Mouse (Mus musculus) lung, postnatal 10 days (tissue): ENCODE measurements around the gene Abhd10.

ENCODE experiments used
- DNase-seq: peaks from one replicate; pipeline ENCODE4 v3.0.0; 2021

Abhd10 gene

GRCm38 (mm10) chr16:45742615-45743476 is at the start of gene Abhd10:
TSS of gene Abhd10 (minus strand) at chr16:45742955.
- peak; percentile 97 for DNase-seq

- no peak for DNase-seq
These were observed 48.5 kb upstream of the Abhd10 start for GRCm38 (mm10) chr16:45791286-45791685.

GRCm38 (mm10) chr16:45789311-45789710 is 46.6 kb upstream of the Abhd10 start:
- DNase-seq = no peak

GRCm38 (mm10) chr16:45787650-45788049 is 44.9 kb upstream of the Abhd10 start:
- no peak for DNase-seq

- DNase-seq = peak; percentile 31
These were observed 43.9 kb upstream of the Abhd10 start for GRCm38 (mm10) chr16:45786639-45787038.

DNA sequence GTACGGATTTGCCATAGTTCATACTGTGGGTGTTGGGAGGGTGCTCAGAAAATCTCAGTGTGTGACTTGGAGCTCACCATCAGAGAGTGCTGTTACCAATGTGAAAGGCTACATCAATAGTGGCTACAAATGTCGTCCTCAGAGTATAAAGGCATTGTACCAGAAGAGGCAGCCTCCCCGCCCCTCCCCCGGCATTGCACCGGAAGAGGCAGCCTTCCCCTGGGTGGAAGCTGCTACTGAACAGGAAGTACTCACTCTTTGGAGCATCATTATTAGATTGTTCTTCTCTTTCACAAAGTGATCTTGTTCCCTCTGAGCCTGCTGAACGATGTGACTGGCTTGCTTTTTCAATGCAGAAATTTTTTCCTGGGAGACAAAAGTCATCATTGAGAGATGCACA is 37.2 kb upstream of the Abhd10 start:
- DNase-seq = no peak

DNA sequence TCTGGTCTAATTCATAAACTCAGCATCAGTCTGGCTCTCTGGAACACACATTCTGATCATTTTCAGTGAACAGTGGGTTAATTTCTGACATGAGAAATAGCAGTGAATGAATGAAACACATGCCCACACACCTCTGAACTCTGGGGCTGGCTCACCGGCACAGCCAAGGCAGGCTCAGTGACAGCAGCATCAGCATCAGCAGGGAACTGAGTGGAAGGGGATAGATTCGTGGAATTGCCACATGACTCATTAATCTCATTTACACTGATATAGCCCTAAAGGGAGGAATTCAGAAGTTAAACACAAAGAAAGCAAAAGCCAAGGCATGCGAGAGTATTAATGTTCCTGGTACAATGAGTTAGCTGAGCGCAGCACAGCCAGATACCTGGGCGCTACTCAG is 32.1 kb upstream of the Abhd10 start:
- DNase-seq = no peak

DNA sequence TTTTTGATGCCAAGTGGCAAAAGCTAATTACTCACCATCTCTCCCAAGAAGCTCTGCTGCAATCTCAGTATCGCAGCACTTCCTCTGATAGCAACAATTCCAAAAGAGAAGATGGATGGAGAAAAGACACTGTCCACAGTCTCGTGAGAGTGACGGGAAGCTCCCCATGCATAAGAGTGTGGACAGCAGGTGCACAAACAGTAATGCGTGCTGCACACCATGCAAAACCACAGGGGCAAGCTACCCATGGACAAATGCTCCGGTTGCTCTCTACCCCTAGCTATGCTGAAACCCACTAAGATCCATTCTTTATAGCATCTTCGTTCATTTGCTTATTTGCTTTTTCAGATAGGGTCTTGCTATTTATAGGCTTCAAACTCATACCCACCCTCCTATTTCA is 28.2 kb upstream of the Abhd10 start:
- DNase-seq = no peak

- no peak for DNase-seq
These were observed 25.3 kb upstream of the Abhd10 start for GRCm38 (mm10) chr16:45767853-45768640.

DNA sequence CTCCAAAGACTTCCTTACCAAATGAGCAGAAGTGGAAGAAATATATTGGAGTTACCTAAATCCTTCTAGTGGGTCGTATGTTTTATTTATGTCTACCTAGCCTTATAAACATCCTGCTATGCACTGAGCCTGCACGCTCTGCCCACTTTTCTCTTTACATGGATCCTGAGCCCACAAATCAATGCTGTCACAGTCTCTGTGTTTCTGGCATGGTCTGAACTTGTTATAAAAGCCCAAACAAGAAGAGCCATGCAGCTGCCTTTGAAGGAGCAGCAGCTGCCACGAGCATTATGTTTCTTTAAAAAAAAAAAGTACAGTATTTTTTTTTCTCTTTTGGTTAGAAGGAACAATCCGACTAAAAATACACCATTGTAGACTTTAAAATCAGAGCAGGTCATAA is 24.7 kb upstream of the Abhd10 start:
- DNase-seq = no peak

GRCm38 (mm10) chr16:45765801-45766494 is 23.2 kb upstream of the Abhd10 start:
- DNase-seq = no peak

DNA sequence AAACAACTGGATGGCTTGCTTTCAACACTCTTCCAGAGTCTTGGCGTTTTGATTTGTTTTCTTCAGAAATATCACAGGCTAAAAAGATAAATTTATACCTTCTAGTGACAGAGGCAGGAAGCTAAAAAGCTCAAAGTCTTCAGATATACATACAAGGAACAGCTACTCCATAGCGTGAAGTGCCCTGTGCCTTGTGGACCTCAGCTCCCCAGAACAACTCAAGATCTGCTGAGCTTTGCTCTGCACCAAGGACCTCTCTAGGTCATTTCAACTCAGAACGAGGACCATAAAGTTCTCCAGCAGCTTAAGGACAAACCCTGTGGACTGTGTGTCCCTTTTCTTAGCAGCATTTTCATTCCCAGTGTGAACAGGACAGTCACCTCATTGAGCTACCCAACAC is 22.3 kb upstream of the Abhd10 start:
- DNase-seq = no peak

- DNase-seq = peak; percentile 50
These were observed 20.2 kb upstream of the Abhd10 start for GRCm38 (mm10) chr16:45762859-45763505.

GRCm38 (mm10) chr16:45761425-45761824 is 18.7 kb upstream of the Abhd10 start:
- DNase-seq = no peak

DNA sequence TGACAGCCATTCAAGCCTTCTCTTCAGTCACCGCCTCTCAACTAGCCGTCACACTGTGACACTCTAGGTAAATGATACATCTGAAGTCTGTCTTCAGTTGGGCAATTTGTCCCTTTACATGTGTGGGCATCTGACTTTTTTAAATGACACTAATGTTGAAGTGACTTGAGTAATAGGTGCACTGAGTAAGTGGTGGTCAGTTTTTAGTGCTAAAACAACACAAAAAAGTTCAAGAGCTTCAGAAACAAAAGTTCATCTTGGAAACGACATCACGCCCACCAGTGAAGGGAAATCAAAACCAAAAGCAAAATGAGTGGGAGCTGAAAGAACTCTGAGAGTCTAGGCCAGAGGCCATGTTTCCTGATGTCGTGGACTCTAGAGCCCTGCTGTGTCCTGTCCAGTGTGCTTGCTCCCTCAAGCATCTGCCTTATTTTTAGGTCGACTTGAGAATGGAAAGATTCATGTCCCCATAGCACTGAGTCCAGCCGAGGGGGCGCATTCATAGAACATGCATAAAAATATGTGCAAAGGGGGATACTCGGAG is 16.0 kb upstream of the Abhd10 start:
- DNase-seq = no peak

- DNase-seq = peak; percentile 84
These were observed 14.8 kb upstream of the Abhd10 start for GRCm38 (mm10) chr16:45757421-45758078.

GRCm38 (mm10) chr16:45756855-45757254 is 14.1 kb upstream of the Abhd10 start:
- DNase-seq = peak; percentile 72

DNA sequence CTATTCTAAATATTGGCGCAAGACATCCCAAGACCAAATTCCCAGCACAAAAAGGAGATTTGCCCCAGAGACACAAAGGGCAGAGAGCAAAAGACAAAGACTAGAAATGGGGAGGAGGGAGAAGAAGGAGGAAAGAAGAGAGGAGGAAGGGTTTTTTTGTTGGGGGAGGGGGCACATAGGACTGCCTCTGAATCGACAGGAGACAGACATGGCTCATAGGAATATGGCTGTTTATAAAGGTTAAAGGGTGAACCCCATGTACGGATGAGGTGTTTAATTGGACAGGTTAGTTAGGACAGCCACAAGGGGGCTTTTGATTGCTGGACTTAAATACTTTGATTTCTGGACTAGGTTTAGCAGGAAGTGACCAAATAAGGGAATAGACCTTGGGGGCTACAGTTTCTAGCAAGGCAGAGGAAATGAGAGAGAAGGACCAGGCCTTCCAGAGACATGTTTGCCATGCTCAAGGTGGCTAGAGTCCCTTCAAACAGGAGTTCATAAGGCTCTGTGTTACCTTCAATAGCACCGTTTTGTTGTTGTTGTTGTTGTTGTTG is 913 bp upstream of the Abhd10 start:
- DNase-seq = no peak

- DNase-seq = no peak
These were observed 4.9 kb downstream of the Abhd10 start for GRCm38 (mm10) chr16:45737880-45738279.

DNA sequence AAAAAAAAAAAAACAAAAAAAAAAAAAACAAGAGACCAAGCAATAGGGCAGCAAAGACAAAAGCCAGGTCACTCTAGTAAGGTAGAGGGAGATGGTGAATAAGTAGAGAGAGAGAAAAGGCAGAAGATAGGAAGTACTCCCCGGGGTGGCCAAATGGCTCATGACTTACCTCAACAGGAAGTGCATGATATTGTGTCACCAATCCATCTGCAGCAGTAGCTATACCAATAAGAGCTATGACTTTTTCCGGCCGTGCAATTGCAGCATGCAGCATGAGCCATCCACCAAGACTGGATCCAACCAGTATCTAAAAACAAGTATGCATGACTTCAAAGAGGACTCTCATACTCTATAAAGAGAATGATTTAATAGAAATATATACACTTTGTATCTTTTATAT is 6.0 kb downstream of the Abhd10 start:
- no peak for DNase-seq

DNA sequence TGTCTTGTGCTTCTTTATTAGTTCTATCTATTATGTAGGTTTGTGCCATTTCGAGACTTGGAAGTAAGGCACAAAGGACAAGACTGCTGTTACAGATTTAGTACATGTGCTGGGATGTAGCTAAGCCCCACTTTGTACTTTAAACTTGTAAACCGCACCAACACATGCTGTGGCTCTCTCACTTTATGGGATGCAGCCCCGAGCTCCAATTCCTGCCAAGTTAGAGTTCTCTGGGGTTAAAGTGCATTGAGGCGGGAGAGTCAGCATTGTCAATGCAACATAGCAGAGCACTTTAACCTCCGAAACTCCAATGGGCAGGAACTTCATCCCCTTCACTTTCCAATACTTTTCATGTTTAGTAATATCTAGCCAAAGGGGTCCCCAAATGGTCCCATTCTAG is 13.6 kb downstream of the Abhd10 start:
- no peak for DNase-seq

DNA sequence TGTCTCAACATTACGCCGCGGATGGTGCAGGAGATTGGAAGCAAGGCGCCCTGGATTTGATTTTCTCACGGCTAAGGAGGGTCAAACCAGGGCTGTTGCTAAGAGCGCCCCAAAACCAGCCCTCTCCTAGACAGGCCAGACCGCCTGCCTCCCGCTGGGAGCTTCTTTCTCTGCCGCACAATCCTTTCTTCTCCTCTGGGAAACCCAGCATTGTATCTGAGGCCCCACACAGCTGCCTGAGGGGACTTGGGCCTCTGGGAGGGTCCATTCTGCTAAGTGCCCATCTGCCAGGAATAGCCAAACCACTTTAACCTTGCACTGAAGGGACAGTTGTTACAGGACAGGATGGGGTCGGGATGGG is 18.0 kb downstream of the Abhd10 start:
- DNase-seq = no peak
